Mouse (Mus musculus) thymus, adult 2 months (tissue): ENCODE data around the gene Nlrp1b.

Source experiments
- CTCF ChIP-seq: fragments of 200-500 bp; IDR thresholded peaks from 2 replicates; pipeline ENCODE4 v1.5.1; 2012; ENCODE audit warnings: mild to moderate bottlenecking, control low read depth, low read length, moderate library complexity, borderline replicate concordance; ENCODE audit not compliant: control insufficient read depth, poor library complexity, insufficient read depth; ENCODE audit errors: extremely low read depth
- POLR2A ChIP-seq: fragments of 200-500 bp; IDR thresholded peaks from 2 replicates; pipeline ENCODE4 v1.6.1; 2012; ENCODE audit warnings: mild to moderate bottlenecking, low read length, control low read depth, moderate library complexity; ENCODE audit not compliant: control insufficient read depth, poor library complexity, insufficient read depth; ENCODE audit errors: extremely low read depth

DNA sequence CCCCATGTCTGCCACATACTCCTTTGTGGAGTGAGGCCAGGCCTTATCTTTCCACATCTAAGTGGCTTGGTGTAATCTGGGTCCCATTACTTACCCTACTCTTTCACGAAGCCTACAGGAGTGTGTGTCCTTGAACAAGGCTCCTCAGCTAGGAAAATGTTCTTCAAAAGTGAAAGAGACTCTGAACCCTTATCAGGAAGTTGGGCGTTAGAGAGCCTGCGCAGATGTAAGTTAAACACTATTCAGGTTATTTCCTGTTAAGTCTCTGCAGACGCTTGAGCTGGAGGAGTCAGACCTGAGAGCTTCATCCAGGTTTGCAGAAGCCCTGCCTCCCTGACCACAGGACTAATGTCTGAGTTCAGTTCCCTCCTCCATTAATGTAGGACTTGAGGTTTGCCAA lies 27.8 kb downstream of the Nlrp1b start:
- no peak for TF ChIP-seq CTCF
- no peak for TF ChIP-seq POLR2A
